Mouse (Mus musculus) forebrain, embryonic 14.5 days (tissue): ENCODE measurements around the gene Dnajb13. TPM values are rescaled to one million over a fixed set of nuclear protein-coding genes. Genes with fewer than 3 reads are reported as not detected.
A peak's percentile ranks its signal among the peaks of the same experiment; 100 is the strongest.

Source experiments
- ATAC-seq: fragments of 200-750 bp; cut with Nextera tagmentation; 2 replicates; pipeline ENCODE4 v1.8.0; 2017; ENCODE audit warnings: mild to moderate bottlenecking, moderate library complexity
- DNase-seq: peaks from one replicate; pipeline ENCODE4 v3.0.0-alpha.2; 2015; ENCODE audit warnings: low spot score
- H3K27ac ChIP-seq: fragments of 300-500 bp; sonication (generic); 2 replicates; pipeline ENCODE4 v1.5.1; 2014; ENCODE audit warnings: low read depth, mild to moderate bottlenecking, control low read depth, low read length, moderate library complexity
- H3K27me3 ChIP-seq: fragments of 300-500 bp; sonication (generic); replicated peaks from 2 replicates; pipeline ENCODE4 v1.6.1; 2014; ENCODE audit warnings: low read length, control low read depth, mixed read lengths; ENCODE audit not compliant: control insufficient read depth, insufficient read depth
- H3K36me3 ChIP-seq: fragments of 300-500 bp; sonication (generic); 2 replicates; pipeline ENCODE4 v1.6.1; 2014; ENCODE audit warnings: low read length, control low read depth; ENCODE audit not compliant: control insufficient read depth, insufficient read depth
- H3K4me1 ChIP-seq: fragments of 300-500 bp; sonication (generic); 2 replicates; pipeline ENCODE4 v1.6.1; 2014; ENCODE audit warnings: antibody characterized with exemption, low read length, control low read depth; ENCODE audit not compliant: control insufficient read depth, insufficient read depth
- H3K4me2 ChIP-seq: fragments of 300-500 bp; sonication (generic); 2 replicates; pipeline ENCODE4 v1.6.1; 2014; ENCODE audit warnings: mild to moderate bottlenecking, control low read depth, low read length
- H3K4me3 ChIP-seq: fragments of 300-500 bp; sonication (generic); 2 replicates; pipeline ENCODE4 v1.5.1; 2014; ENCODE audit warnings: low read depth, low read length, control low read depth
- H3K9ac ChIP-seq: fragments of 300-500 bp; sonication (generic); 2 replicates; pipeline ENCODE4 v1.6.1; 2014; ENCODE audit warnings: mild to moderate bottlenecking, low read length, control low read depth, moderate library complexity
- H3K9me3 ChIP-seq: fragments of 300-500 bp; sonication (generic); replicated peaks from 2 replicates; pipeline ENCODE4 v1.6.1; 2016; ENCODE audit warnings: low read length, control low read depth, mixed read lengths; ENCODE audit not compliant: control insufficient read depth
- WGBS: fragments of 180-500 bp; shearing (Covaris S2); extraction: QIAGEN DNeasy Blood & Tissue Kit; methylation state at CpG from one replicate; pipeline ENCODE4 v1.1.7; 2014; 5-methylcytosine and 5-hydroxymethylcytosine counted together
- polyA plus RNA-seq: library from polyadenylated mRNA; unstranded; fragments of >200 nt; fragmentation: Nextera tagmentation; extraction: Ambion mirVana; gene quantifications from 2 replicates; pipeline ENCODE4 v1.2.1, GENCODE M21; 2014

The Dnajb13 gene
- polyA plus RNA-seq, 1 experiment from 2014 or later = 5.0 TPM

DNA sequence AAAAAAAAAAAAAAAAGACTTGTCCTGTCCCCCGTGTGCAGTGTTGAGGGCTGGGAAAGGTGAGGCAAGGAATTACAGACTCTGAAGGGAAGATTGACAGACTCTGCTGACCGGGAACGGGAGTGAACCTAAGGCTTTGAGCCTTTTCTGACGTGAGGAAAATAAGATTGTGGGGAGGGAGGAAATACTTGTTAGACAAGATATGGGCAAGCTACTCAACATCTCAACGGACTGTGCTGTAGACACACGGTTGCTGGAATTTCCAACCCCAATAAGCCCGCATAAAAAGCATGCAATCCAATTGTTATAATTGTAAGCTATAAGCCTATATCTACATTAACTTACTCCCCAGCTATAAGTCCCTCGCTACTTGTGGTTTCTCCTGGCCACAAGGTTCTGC lies 9.9 kb upstream of the Dnajb13 start:
- Histone ChIP-seq H3K27me3 (no peaks in the 10 kb centered on the region), H3K4me2 (no peak overlapping the region), H3K4me3 (no peak overlapping the region), H3K9me3 (no peaks in the 10 kb centered on the region), H3K36me3 (no peaks in the 10 kb centered on the region), H3K27ac (no peak overlapping the region), H3K4me1 (no peaks in the 10 kb centered on the region), H3K9ac (no peak overlapping the region)
- DNase-seq (no peak), ATAC-seq (no peak)
- WGBS = 80% methylated on average over 8 of the region's 8 CpGs

DNA sequence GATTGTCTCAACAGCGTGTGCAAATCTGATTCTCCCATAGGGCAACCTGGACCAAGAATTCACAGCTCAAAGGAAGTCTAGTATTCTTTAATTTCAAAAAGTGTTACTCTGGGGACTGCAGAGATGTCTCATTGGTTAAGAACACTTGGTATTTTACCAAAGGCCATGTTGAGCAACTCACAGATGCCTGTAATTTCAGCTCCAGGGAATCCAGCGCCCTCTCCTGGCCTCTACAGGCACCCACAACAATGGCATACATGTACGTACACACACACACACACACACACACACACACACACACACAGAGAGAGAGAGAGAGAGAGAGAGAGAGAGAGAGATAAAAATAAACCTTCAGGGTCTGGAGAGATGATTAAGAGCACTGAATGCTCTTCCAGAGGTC lies 7.5 kb upstream of the Dnajb13 start:
- no peak for ATAC-seq
- Histone ChIP-seq H3K36me3 (no peaks in the 10 kb centered on the region), H3K4me2 (no peak overlapping the region), H3K4me3 (no peak overlapping the region), H3K27ac (no peak overlapping the region), H3K9ac (no peak overlapping the region), H3K9me3 (no peaks in the 10 kb centered on the region), H3K4me1 (no peaks in the 10 kb centered on the region), H3K27me3 (no peaks in the 10 kb centered on the region)
- 70% methylated on average over 3 of the region's 3 CpGs for WGBS
- no peak for DNase-seq

- peak; percentile 83 for DNase-seq
Observed at GRCm38 (mm10) chr7:100520663-100521285, 6.0 kb upstream of the Dnajb13 start.

DNA sequence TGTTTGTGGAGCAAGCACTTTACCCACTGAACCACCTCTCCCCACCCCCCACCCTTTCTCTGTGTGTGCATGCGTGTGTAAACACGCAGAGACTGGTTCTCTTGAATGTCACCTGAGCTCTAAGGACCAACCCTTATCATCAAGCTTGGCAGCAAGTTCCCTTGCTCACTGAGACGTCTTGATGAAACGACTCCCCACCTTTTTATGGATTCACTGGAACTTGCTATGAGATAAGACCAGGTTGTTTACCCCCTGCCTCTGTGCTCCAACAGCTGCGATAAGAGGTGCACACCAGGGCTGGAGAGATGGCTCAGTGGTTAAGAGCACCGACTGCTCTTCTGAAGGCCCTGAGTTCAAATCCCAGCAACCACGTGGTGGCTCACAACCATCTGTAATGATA lies 5.4 kb upstream of the Dnajb13 start:
- ATAC-seq = peak; percentile 7; the same call in 1 of the 2 replicates
- H3K36me3 ChIP-seq = no peaks in the 10 kb centered on the region
- H3K4me1 ChIP-seq = no peaks in the 10 kb centered on the region
- no peak for DNase-seq
- no peaks in the 10 kb centered on the region for H3K9me3 ChIP-seq
- no peak overlapping the region for H3K4me2 ChIP-seq
- H3K9ac ChIP-seq = no peak overlapping the region
- no peak overlapping the region for H3K27ac ChIP-seq
- WGBS = 70% methylated on average over 7 of the region's 7 CpGs
- no peak overlapping the region for H3K4me3 ChIP-seq
- H3K27me3 ChIP-seq = no peaks in the 10 kb centered on the region

More at GRCm38 (mm10) chr7:100520663-100521285, 6.0 kb upstream of the Dnajb13 start:
- Histone ChIP-seq H3K4me1 (no peaks in the 10 kb centered on the region), H3K9me3 (no peaks in the 10 kb centered on the region), H3K9ac (no peak overlapping the region), H3K36me3 (no peaks in the 10 kb centered on the region), H3K27me3 (no peaks in the 10 kb centered on the region), H3K4me2 (no peak overlapping the region), H3K27ac (no peak overlapping the region), H3K4me3 (no peak overlapping the region)
- ATAC-seq = peak; percentile 68
- WGBS = 24% methylated on average over 10 of the region's 10 CpGs

DNA sequence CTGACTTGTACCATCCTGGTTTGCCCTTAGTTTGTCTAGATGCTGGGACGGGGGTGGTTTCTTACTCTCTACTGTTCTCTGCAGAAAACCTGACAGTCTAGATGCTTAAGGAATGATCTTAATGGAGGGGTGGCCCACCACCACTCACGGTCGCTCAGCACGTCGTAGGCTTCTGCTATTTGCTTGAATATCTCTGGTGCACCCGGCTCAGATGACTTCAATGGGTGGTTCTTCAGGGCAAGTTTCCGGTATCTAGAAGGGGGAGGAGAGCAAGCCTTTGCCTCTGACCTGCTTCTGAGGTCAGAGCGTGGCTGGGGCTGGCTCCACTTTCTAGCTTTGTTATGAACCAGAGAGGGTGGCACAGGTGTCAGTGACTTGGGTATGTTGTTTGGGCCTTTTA lies 3.2 kb downstream of the Dnajb13 start:
- no peak for DNase-seq
- Histone ChIP-seq H3K9me3 (no peaks in the 10 kb centered on the region), H3K27me3 (no peaks in the 10 kb centered on the region), H3K27ac (no peak overlapping the region), H3K4me1 (no peaks in the 10 kb centered on the region), H3K36me3 (no peaks in the 10 kb centered on the region), H3K4me2 (no peak overlapping the region), H3K9ac (no peak overlapping the region), H3K4me3 (no peak overlapping the region)
- WGBS = 85% methylated on average over 8 of the region's 8 CpGs
- no peak for ATAC-seq

DNA sequence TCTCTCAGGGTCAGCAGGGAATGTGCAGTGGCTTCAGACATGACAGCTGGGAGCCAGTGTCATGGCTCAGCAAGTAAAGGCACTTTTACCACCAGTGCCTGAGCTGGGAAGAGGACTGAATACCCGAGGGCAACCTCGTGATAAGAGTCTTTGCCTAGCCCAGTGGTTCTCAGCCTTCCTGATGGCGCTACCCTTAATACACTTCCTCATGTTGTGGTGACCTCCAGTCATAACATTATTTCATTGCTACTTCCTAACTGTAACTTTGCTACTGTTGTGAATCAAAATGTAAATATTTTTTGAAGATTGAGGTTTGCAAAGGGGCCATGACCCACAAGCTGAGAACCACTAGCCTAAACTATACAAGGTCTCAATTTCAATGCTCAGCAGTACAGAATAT lies 6.1 kb downstream of the Dnajb13 start:
- no peak for ATAC-seq
- no peak overlapping the region for H3K27ac ChIP-seq
- no peaks in the 10 kb centered on the region for H3K4me1 ChIP-seq
- no peak overlapping the region for H3K4me2 ChIP-seq
- no peak for DNase-seq
- H3K9ac ChIP-seq = no peak overlapping the region
- WGBS = 72% methylated on average over 3 of the region's 3 CpGs
- no peaks in the 10 kb centered on the region for H3K27me3 ChIP-seq
- H3K4me3 ChIP-seq = no peak overlapping the region
- no peaks in the 10 kb centered on the region for H3K36me3 ChIP-seq
- H3K9me3 ChIP-seq = no peaks in the 10 kb centered on the region

- Histone ChIP-seq H3K4me2 (no peak overlapping the region), H3K27me3 (no peaks in the 10 kb centered on the region), H3K9me3 (no peaks in the 10 kb centered on the region), H3K36me3 (no peaks in the 10 kb centered on the region), H3K4me3 (no peak overlapping the region), H3K9ac (no peak overlapping the region), H3K27ac (no peak overlapping the region), H3K4me1 (no peaks in the 10 kb centered on the region)
- ATAC-seq = no peak
- no peak for DNase-seq
- WGBS = 78% methylated on average over 4 of the region's 4 CpGs
Observed at GRCm38 (mm10) chr7:100506494-100506893, 8.3 kb downstream of the Dnajb13 start.

DNA sequence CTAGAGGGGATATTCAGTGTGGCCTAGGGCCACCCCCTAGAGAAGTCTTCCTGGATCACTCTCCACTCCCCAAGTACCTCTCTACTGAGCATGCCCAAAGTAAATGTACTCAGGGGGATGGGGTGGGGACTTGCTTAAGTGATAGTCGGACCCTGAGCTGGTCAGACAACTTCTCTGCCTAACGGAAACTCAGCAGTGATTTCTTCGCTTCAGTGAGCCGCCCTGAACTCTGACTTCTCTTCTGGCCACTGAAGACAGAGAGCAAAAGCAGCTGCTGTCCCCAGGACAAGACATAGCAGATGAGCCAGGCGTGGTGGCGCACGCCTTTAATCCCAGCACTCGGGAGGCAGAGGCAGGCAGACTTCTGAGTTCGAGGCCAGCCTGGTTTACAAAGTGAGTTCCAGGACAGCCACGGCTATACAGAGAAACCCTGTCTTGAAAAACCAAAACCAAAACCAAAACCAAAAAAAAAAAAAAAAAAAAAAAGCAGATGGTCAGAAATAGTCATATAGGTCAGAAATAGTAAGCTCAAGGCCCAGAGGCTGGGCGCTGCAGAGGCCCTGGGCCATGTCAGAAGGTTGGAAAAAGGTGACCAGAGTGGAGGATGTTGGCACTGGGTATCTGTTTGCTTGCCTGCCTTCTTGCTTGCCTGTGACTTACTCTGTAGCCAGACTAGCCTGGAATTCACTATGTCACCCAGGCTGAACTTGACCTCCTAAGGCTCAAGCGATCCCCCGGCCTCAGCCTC lies 9.8 kb downstream of the Dnajb13 start:
- H3K27me3 ChIP-seq = no peaks in the 10 kb centered on the region
- no peak overlapping the region for H3K4me2 ChIP-seq
- H3K4me1 ChIP-seq = no peaks in the 10 kb centered on the region
- no peak for DNase-seq
- 88% methylated on average over 13 of the region's 13 CpGs for WGBS
- ATAC-seq = no peak
- H3K27ac ChIP-seq = no peak overlapping the region
- no peaks in the 10 kb centered on the region for H3K36me3 ChIP-seq
- H3K9ac ChIP-seq = no peak overlapping the region
- no peak overlapping the region for H3K4me3 ChIP-seq
- no peaks in the 10 kb centered on the region for H3K9me3 ChIP-seq

DNA sequence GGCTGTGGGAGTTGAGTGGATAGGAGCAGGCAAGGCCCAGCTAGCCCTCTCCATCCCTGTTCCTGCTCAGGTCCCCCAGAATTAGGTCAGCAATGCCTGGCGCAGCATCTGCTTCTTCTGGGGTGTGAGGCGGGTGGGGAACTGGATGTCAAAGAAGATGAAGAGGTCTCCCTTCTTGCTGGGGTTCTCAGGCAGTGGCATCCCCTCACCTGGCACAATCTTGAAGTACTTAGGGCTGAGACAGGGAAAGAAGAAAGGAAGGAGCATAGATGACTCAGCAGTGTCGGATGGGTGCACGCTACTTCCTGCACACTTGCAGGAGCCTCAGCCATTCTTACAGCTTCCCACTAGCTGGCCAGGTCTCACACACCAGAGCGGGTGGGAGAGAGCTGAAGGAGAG lies 11.7 kb downstream of the Dnajb13 start:
- Histone ChIP-seq H3K9me3 (no peaks in the 10 kb centered on the region), H3K9ac (no peak overlapping the region), H3K4me1 (no peaks in the 10 kb centered on the region), H3K4me2 (no peak overlapping the region), H3K27me3 (no peaks in the 10 kb centered on the region), H3K4me3 (no peak overlapping the region), H3K27ac (no peak overlapping the region), H3K36me3 (no peaks in the 10 kb centered on the region)
- WGBS = 87% methylated on average over 5 of the region's 5 CpGs
- no peak for DNase-seq
- ATAC-seq = no peak
